8 mouse cellular contexts compared by ENCODE assay signal in the genomic region with DNA sequence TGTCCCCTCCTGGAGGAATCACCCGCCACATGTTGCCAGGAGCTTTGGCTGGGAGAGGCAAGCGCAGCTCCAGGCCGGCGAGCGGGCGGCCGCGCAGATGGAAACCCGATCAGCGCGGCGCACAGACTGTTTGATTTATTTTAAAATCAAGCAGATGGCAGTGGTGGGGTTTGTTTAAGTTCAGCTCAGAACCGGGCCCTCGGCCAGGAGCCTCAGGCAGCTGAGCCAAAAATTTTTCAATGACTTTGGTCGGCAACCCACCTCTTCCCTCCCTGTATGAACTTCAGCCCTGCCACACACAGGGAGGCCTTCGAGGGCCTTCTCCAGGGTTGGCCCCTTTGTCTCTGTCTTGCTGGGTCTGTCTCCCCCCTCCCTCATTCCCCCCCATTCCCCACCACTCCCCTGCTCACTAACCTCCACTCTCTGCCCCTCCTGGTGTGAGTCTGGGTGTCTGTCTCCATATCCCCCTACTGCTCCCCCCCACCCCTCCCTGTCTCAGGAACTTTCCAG. TPM values are rescaled to one million over a fixed set of nuclear protein-coding genes. Genes with fewer than 3 reads are reported as not detected.
DNase-seq lines count a peak whose midpoint lies in the region; ATAC-seq and TF ChIP-seq lines count a peak whose summit lies in the region.

No protein-coding gene starts in this region.

- no peak overlapping the region for H3K9ac ChIP-seq in hindbrain, embryonic 15.5 days

- intact Hi-C loops in left cerebral cortex, adult 2 months (cut with DNase I): loop anchor here (1.0 to 5.0 kb wide), 3 partner anchors 38 to 333 kb away; partner anchors contain the start of gene Fam92b

- H3K36me3 ChIP-seq in hindbrain, embryonic 15.5 days: no peaks in the 10 kb centered on the region

- peak overlapping the region; percentile 41 for H3K4me2 ChIP-seq in hindbrain, embryonic 15.5 days

- WGBS in hindbrain, embryonic 15.5 days: 9% methylated on average over 16 of the region's 16 CpGs

- H3K4me1 ChIP-seq in hindbrain, embryonic 15.5 days (replicated peaks): peaks cover 62% of the 10 kb centered on the region

- no peak overlapping the region for H3K4me3 ChIP-seq in hindbrain, embryonic 15.5 days
- H3K4me3 ChIP-seq in left cerebral cortex, adult 2 months: no peak overlapping the region

- POLR2A ChIA-PET in Patski (lab: Charles Lee): interaction anchor here (1.2 kb wide), 1 partner anchor 40 kb away, joined by 3 read pairs; no protein-coding TSS in a partner anchor

- no peaks in the 10 kb centered on the region for H3K27me3 ChIP-seq in Patski
- H3K27me3 ChIP-seq in hindbrain, embryonic 15.5 days: 0 out of 2 replicates have a peak, but pooled peaks cover 3% of the 10 kb centered on the region

- peak; percentile 28 for DNase-seq in Patski (ENCODE audit: low read depth, low spot score)
- DNase-seq in embryo, embryonic 10 days (ENCODE audit: low spot score): peak; percentile 75
- peak; percentile 76 to 86 for DNase-seq in gastrocnemius, adult 8-10 months (ENCODE audit: low spot score in 2 of 2)
- DNase-seq in left cerebral cortex, adult 2 months (ENCODE audit: extremely low spot score in 1 of 2, low spot score in 2 of 2): peak; percentile 76 to 82
- DNase-seq in lung, postnatal 25 days (ENCODE audit: low spot score): peak; percentile 80
- DNase-seq in right cerebral cortex, postnatal 4 days: peak; percentile 84
- DNase-seq in spleen, adult 18-20 months: no peak

- CTCF ChIA-PET in Patski (lab: Charles Lee): interaction anchor here (0.7 to 2.1 kb wide), 6 partner anchors 15 to 86 kb away, joined by 3 to 6 read pairs (median 4); no protein-coding TSS in a partner anchor

- no peak for TF ChIP-seq CTCF in Patski (IDR thresholded peaks at IDR 0.05)
- TF ChIP-seq CTCF in left cerebral cortex, adult 2 months (IDR thresholded peaks at IDR 0.05): no peak

- H3K27ac ChIP-seq in hindbrain, embryonic 15.5 days (replicated peaks): peak overlapping the region; percentile 77
- H3K27ac ChIP-seq in left cerebral cortex, adult 2 months: peak overlapping the region; percentile 53; the same call in 1 of the 2 replicates

- no peaks in the 10 kb centered on the region for H3K9me3 ChIP-seq in hindbrain, embryonic 15.5 days

- in situ Hi-C loops in Patski (cut with MboI; ENCODE audit: low pct_unique_long_range_greater_than_20kb): loop anchor here (5.0 kb wide), 1 partner anchor 33 kb away; no protein-coding TSS in a partner anchor

- ATAC-seq in Patski: peak; percentile 17
- peak; percentile 67 for ATAC-seq in hindbrain, embryonic 15.5 days (ENCODE audit: low FRiP score, low read depth)

RNA-seq across cellular contexts. Expression of gene Gse1, which starts 36.7 kb away (rescaled TPM):
- 19.8 TPM for polyA plus RNA-seq in Patski (2021)
- total RNA-seq in gastrocnemius, adult 8-10 months (2022): 10 to 100 TPM; 32.6 to 36.2 (median 34.6) TPM
- 15.4 and 20.1 TPM in 2 replicates for polyA plus RNA-seq in hindbrain, embryonic 15.5 days (2015; fragmentation: Nextera tagmentation; extraction: Ambion mirVana)
- 100 to 1,000 TPM in 1 of 2 experiments, 10 to 100 TPM in 1; 77.7 to 105 TPM for total RNA-seq in left cerebral cortex, adult 2 months (2021)

Comparison
In these comparisons a context has a peak if more than half of its experiments do, and no peak if none do; other contexts are left out.
1. DNase-seq: peak in Patski (single experiment), embryo, embryonic 10 days (single experiment), gastrocnemius, adult 8-10 months (2 of 2), left cerebral cortex, adult 2 months (2 of 2), lung, postnatal 25 days (single experiment) and right cerebral cortex, postnatal 4 days (single experiment); none in spleen, adult 18-20 months (0 of 2).